In the genomic region with DNA sequence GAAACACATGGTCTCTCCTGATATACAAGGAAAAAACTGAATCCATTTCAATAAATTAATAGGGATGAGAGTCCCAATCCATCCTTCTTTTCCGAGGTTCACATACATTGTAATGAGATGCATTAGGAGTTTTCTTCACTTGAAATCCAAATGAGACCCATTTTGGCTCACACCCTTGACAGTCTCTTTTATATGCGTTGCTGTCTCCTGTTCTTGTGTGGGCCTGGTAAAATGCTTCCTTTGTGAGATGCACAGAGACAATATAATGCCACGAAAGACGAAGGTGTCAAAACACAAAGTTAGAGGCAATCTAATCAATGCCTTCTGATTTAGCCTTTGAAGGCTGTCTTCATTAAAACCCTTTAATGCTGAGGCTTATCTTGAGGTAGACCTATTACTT, we compare ENCODE assay signal across 27 mouse cellular contexts.
"Had no signal": no experiment of that assay in that cellular context is flagged by ENCODE, and none has a peak within 500 bp of the region (broad histone marks: within the 10 kb centered on the region; RNA-seq: fewer than 3 reads in every experiment).

No protein-coding gene starts in this region.

- ATAC-seq: hindbrain, postnatal 0 days; intestine, embryonic 16.5 days; liver, embryonic 12.5 days had no signal

- H3K27ac ChIP-seq: gastrocnemius, adult 2 months; heart, adult 2 months; heart, embryonic 13.5 days; heart, embryonic 15.5 days; hindbrain, embryonic 13.5 days; hindbrain, embryonic 15.5 days; hindbrain, postnatal 0 days; kidney, embryonic 15.5 days; kidney, postnatal 0 days; left cerebral cortex, adult 2 months; limb, embryonic 13.5 days; limb, embryonic 15.5 days; liver, embryonic 12.5 days; liver, embryonic 14.5 days had no signal

- H3K4me2 ChIP-seq: heart, embryonic 11.5 days; heart, embryonic 13.5 days; heart, embryonic 15.5 days; hindbrain, embryonic 13.5 days; hindbrain, embryonic 15.5 days; kidney, embryonic 15.5 days; limb, embryonic 13.5 days; limb, embryonic 15.5 days; liver, embryonic 12.5 days had no signal

- H3K9me3 ChIP-seq: heart, embryonic 13.5 days; heart, embryonic 15.5 days; hindbrain, embryonic 13.5 days; hindbrain, embryonic 15.5 days; kidney, embryonic 15.5 days; limb, embryonic 13.5 days; limb, embryonic 15.5 days; liver, embryonic 12.5 days had no signal

- H3K36me3 ChIP-seq: heart, embryonic 13.5 days; heart, embryonic 15.5 days; hindbrain, embryonic 13.5 days; hindbrain, embryonic 15.5 days; kidney, embryonic 15.5 days; limb, embryonic 13.5 days; limb, embryonic 15.5 days; liver, embryonic 12.5 days had no signal

- H3K27me3 ChIP-seq: heart, embryonic 13.5 days; heart, embryonic 15.5 days; hindbrain, embryonic 13.5 days; hindbrain, embryonic 15.5 days; kidney, embryonic 15.5 days; limb, embryonic 13.5 days; limb, embryonic 15.5 days; liver, embryonic 12.5 days had no signal

- H3K4me3 ChIP-seq: gastrocnemius, adult 2 months; heart, adult 2 months; heart, embryonic 13.5 days; heart, embryonic 15.5 days; hindbrain, embryonic 13.5 days; hindbrain, embryonic 15.5 days; kidney, embryonic 15.5 days; left cerebral cortex, adult 2 months; limb, embryonic 13.5 days; limb, embryonic 15.5 days; liver, embryonic 12.5 days had no signal

- H3K9ac ChIP-seq: heart, embryonic 13.5 days; heart, embryonic 15.5 days; hindbrain, embryonic 13.5 days; hindbrain, embryonic 15.5 days; kidney, embryonic 15.5 days; limb, embryonic 13.5 days; limb, embryonic 15.5 days; liver, embryonic 12.5 days; liver, embryonic 14.5 days had no signal

- H3K4me1 ChIP-seq: heart, embryonic 13.5 days; heart, embryonic 15.5 days; hindbrain, embryonic 13.5 days; hindbrain, embryonic 15.5 days; kidney, embryonic 15.5 days; limb, embryonic 13.5 days; limb, embryonic 15.5 days; liver, embryonic 12.5 days had no signal

- DNase-seq: gastrocnemius, adult 2 months; gastrocnemius, postnatal 14 days; gastrocnemius, postnatal 36 days; heart, adult 11 months; heart, adult 2 months; heart, postnatal 14 days; heart, postnatal 36 days; kidney, adult 11 months; kidney, adult 2 months; kidney, adult 9 months; kidney, postnatal 14 days; kidney, postnatal 36 days; left cerebral cortex, postnatal 4 days had no signal
